Mouse (Mus musculus) embryonic facial prominence, embryonic 14.5 days (tissue): ENCODE measurements around the gene Gde1. TPM values are rescaled to one million over a fixed set of nuclear protein-coding genes. Genes with fewer than 3 reads are reported as not detected.
A peak's percentile ranks its signal among the peaks of the same experiment; 100 is the strongest.

ENCODE experiments used
- ATAC-seq: fragments of 200-750 bp; cut with Nextera tagmentation; 2 replicates; pipeline ENCODE4 v1.8.0; 2017; ENCODE audit warnings: low read depth, moderate number of reproducible peaks, moderate TSS enrichment
- DNase-seq: peaks from one replicate; pipeline ENCODE4 v3.0.0-alpha.2; 2015; ENCODE audit warnings: low spot score
- H3K27ac ChIP-seq: fragments of 300-500 bp; sonication (generic); replicated peaks from 2 replicates; pipeline ENCODE4 v1.5.1; 2014; ENCODE audit warnings: low read depth, mild to moderate bottlenecking, low read length, moderate library complexity
- H3K27me3 ChIP-seq: fragments of 300-500 bp; sonication (generic); replicated peaks from 2 replicates; pipeline ENCODE4 v1.6.1; 2014; ENCODE audit warnings: low read length; ENCODE audit not compliant: control insufficient read depth, insufficient read depth
- H3K36me3 ChIP-seq: fragments of 300-500 bp; sonication (generic); 2 replicates; pipeline ENCODE4 v1.6.1; 2014; ENCODE audit warnings: low read length, mixed read lengths; ENCODE audit not compliant: control insufficient read depth, insufficient read depth
- H3K4me1 ChIP-seq: fragments of 300-500 bp; sonication (generic); 2 replicates; pipeline ENCODE4 v1.6.1; 2014; ENCODE audit warnings: antibody characterized with exemption, low read length; ENCODE audit not compliant: control insufficient read depth, insufficient read depth
- H3K4me2 ChIP-seq: fragments of 300-500 bp; sonication (generic); 2 replicates; pipeline ENCODE4 v1.6.1; 2014; ENCODE audit warnings: low read depth, mild to moderate bottlenecking, low read length, moderate library complexity, mixed read lengths
- H3K4me3 ChIP-seq: fragments of 300-500 bp; sonication (generic); 2 replicates; pipeline ENCODE4 v1.5.1; 2014; ENCODE audit warnings: low read depth, mild to moderate bottlenecking, low read length
- H3K9ac ChIP-seq: fragments of 300-500 bp; sonication (generic); 2 replicates; pipeline ENCODE4 v1.6.1; 2014; ENCODE audit warnings: low read depth, mild to moderate bottlenecking, low read length, moderate library complexity, mixed read lengths
- H3K9me3 ChIP-seq: fragments of 300-500 bp; sonication (generic); 2 replicates; pipeline ENCODE4 v1.6.1; 2016; ENCODE audit warnings: low read length; ENCODE audit not compliant: control insufficient read depth
- WGBS: fragments of 180-500 bp; shearing (Covaris S2); extraction: QIAGEN DNeasy Blood & Tissue Kit; methylation state at CpG from one replicate; pipeline ENCODE4 v1.1.7; 2014; 5-methylcytosine and 5-hydroxymethylcytosine counted together
- polyA plus RNA-seq: library from polyadenylated mRNA; unstranded; fragments of >200 nt; fragmentation: Nextera tagmentation; extraction: Ambion mirVana; gene quantifications from 2 replicates; pipeline ENCODE4 v1.2.1, GENCODE M21; 2014

Gene Gde1
- polyA plus RNA-seq, 1 experiment from 2014 or later: 94.5 TPM

- H3K36me3 ChIP-seq: peaks cover 37% of the 10 kb centered on the region
- 89% methylated on average over 9 of the region's 9 CpGs for WGBS
- no peak overlapping the region for H3K4me2 ChIP-seq
Observed at GRCm38 (mm10) chr7:118698882-118699281, 6.7 kb downstream of the Gde1 start.

GRCm38 (mm10) chr7:118697168-118697567 is 8.4 kb downstream of the Gde1 start:
- Histone ChIP-seq H3K27ac (no peak overlapping the region), H3K27me3 (no peaks in the 10 kb centered on the region), H3K4me2 (no peak overlapping the region), H3K4me3 (no peak overlapping the region), H3K9ac (no peak overlapping the region), H3K9me3 (no peaks in the 10 kb centered on the region), H3K36me3 (peaks cover 55% of the 10 kb centered on the region), H3K4me1 (no peaks in the 10 kb centered on the region)
- 74% methylated on average over 4 of the region's 4 CpGs for WGBS
- no peak for ATAC-seq
- DNase-seq: no peak

More at GRCm38 (mm10) chr7:118698882-118699281, 6.7 kb downstream of the Gde1 start:
- ATAC-seq (no peak), DNase-seq (no peak)
- Histone ChIP-seq H3K27ac (no peak overlapping the region), H3K4me1 (no peaks in the 10 kb centered on the region), H3K27me3 (no peaks in the 10 kb centered on the region), H3K4me3 (no peak overlapping the region), H3K9ac (no peak overlapping the region), H3K9me3 (no peaks in the 10 kb centered on the region)

GRCm38 (mm10) chr7:118696146-118696545 is 9.4 kb downstream of the Gde1 start:
- 87% methylated on average over 6 of the region's 6 CpGs for whole genome bisulfite sequencing
- peaks cover 63% of the 10 kb centered on the region for H3K36me3 ChIP-seq

GRCm38 (mm10) chr7:118691287-118691686 is 14.3 kb downstream of the Gde1 start:
- H3K4me1 ChIP-seq: no peaks in the 10 kb centered on the region
- H3K4me2 ChIP-seq: no peak overlapping the region
- no peaks in the 10 kb centered on the region for H3K27me3 ChIP-seq
- H3K4me3 ChIP-seq: no peak overlapping the region
- peaks cover 82% of the 10 kb centered on the region for H3K36me3 ChIP-seq
- H3K9me3 ChIP-seq: no peaks in the 10 kb centered on the region
- H3K27ac ChIP-seq: no peak overlapping the region
- ATAC-seq: no peak
- 91% methylated on average over 2 of the region's 2 CpGs for WGBS
- H3K9ac ChIP-seq: no peak overlapping the region
- DNase-seq: no peak

More at GRCm38 (mm10) chr7:118696146-118696545, 9.4 kb downstream of the Gde1 start:
- no peaks in the 10 kb centered on the region for H3K27me3 ChIP-seq
- H3K9me3 ChIP-seq: no peaks in the 10 kb centered on the region
- DNase-seq (no peak), ATAC-seq (peak; percentile 65; the same call in 1 of the 2 replicates)
- H3K4me3 ChIP-seq: no peak overlapping the region
- no peaks in the 10 kb centered on the region for H3K4me1 ChIP-seq
- H3K4me2 ChIP-seq: no peak overlapping the region
- H3K9ac ChIP-seq: no peak overlapping the region
- H3K27ac ChIP-seq: no peak overlapping the region

- Histone ChIP-seq H3K27ac (no peak overlapping the region), H3K27me3 (no peaks in the 10 kb centered on the region), H3K4me2 (no peak overlapping the region), H3K4me1 (no peaks in the 10 kb centered on the region), H3K4me3 (no peak overlapping the region), H3K36me3 (peaks cover 66% of the 10 kb centered on the region), H3K9ac (no peak overlapping the region), H3K9me3 (no peaks in the 10 kb centered on the region)
- peak; percentile 46 for DNase-seq
- WGBS: 83% methylated on average over 7 of the region's 7 CpGs
- ATAC-seq: peak; percentile 53; the same call in 1 of the 2 replicates
Observed at GRCm38 (mm10) chr7:118689088-118689487, 16.5 kb downstream of the Gde1 start.

- Histone ChIP-seq H3K4me1 (no peaks in the 10 kb centered on the region), H3K9me3 (no peaks in the 10 kb centered on the region), H3K9ac (no peak overlapping the region), H3K27ac (no peak overlapping the region), H3K27me3 (no peaks in the 10 kb centered on the region), H3K4me3 (no peak overlapping the region), H3K4me2 (no peak overlapping the region), H3K36me3 (peaks cover 57% of the 10 kb centered on the region)
- DNase-seq (peak; percentile 88), ATAC-seq (peak; percentile 54)
- 23% methylated on average over 5 of the region's 5 CpGs for WGBS
Observed at GRCm38 (mm10) chr7:118688199-118688598, 17.4 kb downstream of the Gde1 start.

- H3K4me1 ChIP-seq: no peaks in the 10 kb centered on the region
- H3K4me2 ChIP-seq: no peak overlapping the region
- H3K27me3 ChIP-seq: no peaks in the 10 kb centered on the region
- H3K36me3 ChIP-seq: no peaks in the 10 kb centered on the region
- 90% methylated on average over 4 of the region's 4 CpGs for WGBS
- no peak overlapping the region for H3K9ac ChIP-seq
- no peak overlapping the region for H3K4me3 ChIP-seq
- H3K9me3 ChIP-seq: no peaks in the 10 kb centered on the region
- DNase-seq: no peak
- no peak overlapping the region for H3K27ac ChIP-seq
- ATAC-seq: no peak
Observed at GRCm38 (mm10) chr7:118676826-118677225, 28.8 kb downstream of the Gde1 start.

GRCm38 (mm10) chr7:118670142-118670541 is 35.4 kb downstream of the Gde1 start:
- H3K36me3 ChIP-seq: no peaks in the 10 kb centered on the region
- H3K9ac ChIP-seq: no peak overlapping the region
- no peaks in the 10 kb centered on the region for H3K27me3 ChIP-seq
- DNase-seq (no peak), ATAC-seq (no peak)
- no peak overlapping the region for H3K4me3 ChIP-seq
- H3K9me3 ChIP-seq: no peaks in the 10 kb centered on the region
- WGBS: 61% methylated on average over 4 of the region's 4 CpGs
- no peak overlapping the region for H3K27ac ChIP-seq
- no peaks in the 10 kb centered on the region for H3K4me1 ChIP-seq
- H3K4me2 ChIP-seq: no peak overlapping the region

GRCm38 (mm10) chr7:118667773-118668172 is 37.8 kb downstream of the Gde1 start:
- Histone ChIP-seq H3K36me3 (no peaks in the 10 kb centered on the region), H3K9me3 (no peaks in the 10 kb centered on the region)
- DNase-seq: no peak

More at GRCm38 (mm10) chr7:118667773-118668172, 37.8 kb downstream of the Gde1 start:
- Histone ChIP-seq H3K9ac (no peak overlapping the region), H3K4me1 (no peaks in the 10 kb centered on the region), H3K4me3 (no peak overlapping the region), H3K27ac (no peak overlapping the region), H3K4me2 (no peak overlapping the region), H3K27me3 (no peaks in the 10 kb centered on the region)
- no peak for ATAC-seq
- WGBS: 94% methylated on average over 2 of the region's 2 CpGs
